Mouse (Mus musculus) forebrain, embryonic 11.5 days (tissue): ENCODE measurements at regions not wholly inside any gene's neighbourhood (a gene's known extent, or its start where the extent isn't known, plus 50 kb on each side); places are given as distances from the start of the nearest gene placed in this dataset.

Experiments
- ATAC-seq: fragments of 200-750 bp; cut with Nextera tagmentation; replicated peaks from 2 replicates; pipeline ENCODE4 v1.8.0; 2017; ENCODE audit warnings: moderate TSS enrichment; ENCODE audit not compliant: low FRiP score
- DNase-seq: peaks from one replicate; pipeline ENCODE4 v3.0.0-alpha.2; 2017; ENCODE audit warnings: low spot score
- H3K27ac ChIP-seq: fragments of 300-500 bp; sonication (generic); 2 replicates; pipeline ENCODE4 v1.5.1; 2014; ENCODE audit warnings: low read depth, low read length
- H3K27me3 ChIP-seq: fragments of 300-500 bp; sonication (generic); 2 replicates; pipeline ENCODE4 v1.6.1; 2014; ENCODE audit warnings: mild to moderate bottlenecking, low read length, mixed read lengths; ENCODE audit not compliant: control insufficient read depth, insufficient read depth
- H3K36me3 ChIP-seq: fragments of 300-500 bp; sonication (generic); 2 replicates; pipeline ENCODE4 v1.6.1; 2014; ENCODE audit warnings: mild to moderate bottlenecking, low read length, moderate library complexity, mixed read lengths; ENCODE audit not compliant: control insufficient read depth, insufficient read depth
- H3K4me1 ChIP-seq: fragments of 300-500 bp; sonication (generic); replicated peaks from 2 replicates; pipeline ENCODE4 v1.6.1; 2014; ENCODE audit warnings: low read length, mixed read lengths; ENCODE audit not compliant: control insufficient read depth, insufficient read depth
- H3K4me2 ChIP-seq: fragments of 300-500 bp; sonication (generic); 2 replicates; pipeline ENCODE4 v1.6.1; 2014; ENCODE audit warnings: low read depth, mild to moderate bottlenecking, low read length, moderate library complexity, mixed read lengths; ENCODE audit not compliant: severe bottlenecking
- H3K4me3 ChIP-seq: fragments of 300-500 bp; sonication (generic); 2 replicates; pipeline ENCODE4 v1.5.1; 2014; ENCODE audit warnings: low read depth, low read length
- H3K9ac ChIP-seq: fragments of 300-500 bp; sonication (generic); 2 replicates; pipeline ENCODE4 v1.6.1; 2014; ENCODE audit warnings: low read length
- H3K9me3 ChIP-seq: fragments of 300-500 bp; sonication (generic); 2 replicates; pipeline ENCODE4 v1.6.1; 2016; ENCODE audit warnings: low read length, mixed read lengths; ENCODE audit not compliant: control insufficient read depth
- WGBS: fragments of 180-500 bp; shearing (Covaris S2); extraction: QIAGEN DNeasy Blood & Tissue Kit; methylation state at CpG from one replicate; pipeline ENCODE4 v1.1.7; 2014; 5-methylcytosine and 5-hydroxymethylcytosine counted together

DNA sequence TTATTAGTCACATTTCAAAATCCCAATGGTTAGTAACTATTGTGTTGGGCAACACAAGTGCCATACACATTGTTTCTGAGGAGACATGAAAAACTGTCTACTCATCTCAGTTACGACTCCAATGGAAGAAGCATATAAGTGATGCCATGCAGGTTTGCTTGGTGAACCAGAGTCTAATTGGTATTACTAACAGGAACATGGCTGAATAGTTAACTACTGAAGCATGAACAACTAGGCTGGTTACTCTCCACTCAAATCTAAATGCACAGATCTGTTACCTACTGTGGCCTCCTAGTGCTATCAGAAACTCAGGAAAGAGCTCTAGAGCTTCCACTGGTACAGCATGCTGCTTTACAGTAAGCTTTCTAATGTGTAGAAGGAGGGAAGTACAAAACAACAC is 503.5 kb upstream of the Sox9 start:
- ATAC-seq: no peak
- DNase-seq: no peak
- Histone ChIP-seq H3K9me3 (no peaks in the 10 kb centered on the region), H3K27ac (no peak overlapping the region), H3K36me3 (no peaks in the 10 kb centered on the region), H3K4me2 (no peak overlapping the region), H3K4me3 (no peak overlapping the region), H3K27me3 (no peaks in the 10 kb centered on the region), H3K9ac (no peak overlapping the region), H3K4me1 (no peaks in the 10 kb centered on the region)
- WGBS: 64% methylated on average over 1 of the region's 1 CpGs

DNA sequence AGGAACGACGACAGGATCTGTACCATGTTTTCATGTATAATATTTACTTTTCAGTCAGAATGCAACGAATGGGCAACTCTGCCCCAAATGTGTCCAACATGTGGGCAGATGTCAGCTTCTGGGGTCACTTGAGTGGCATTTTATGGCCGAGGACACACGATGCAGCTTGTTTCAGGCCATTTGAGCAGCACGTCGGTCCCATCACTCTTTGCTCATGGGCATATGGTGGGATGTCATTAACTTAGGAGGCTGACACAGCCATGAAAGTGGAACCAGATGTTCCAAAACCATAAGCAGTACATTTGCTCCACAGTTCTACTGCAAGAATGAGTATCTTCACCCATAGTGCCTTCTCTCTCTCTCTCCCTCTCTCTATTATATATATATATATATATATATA is 499.1 kb upstream of the Sox9 start:
- ATAC-seq (no peak), DNase-seq (no peak)
- H3K27me3 ChIP-seq: no peaks in the 10 kb centered on the region
- H3K9ac ChIP-seq: no peak overlapping the region
- H3K4me2 ChIP-seq: no peak overlapping the region
- no peak overlapping the region for H3K4me3 ChIP-seq
- H3K36me3 ChIP-seq: no peaks in the 10 kb centered on the region
- WGBS: 92% methylated on average over 7 of the region's 7 CpGs
- no peaks in the 10 kb centered on the region for H3K4me1 ChIP-seq
- no peaks in the 10 kb centered on the region for H3K9me3 ChIP-seq
- no peak overlapping the region for H3K27ac ChIP-seq

DNA sequence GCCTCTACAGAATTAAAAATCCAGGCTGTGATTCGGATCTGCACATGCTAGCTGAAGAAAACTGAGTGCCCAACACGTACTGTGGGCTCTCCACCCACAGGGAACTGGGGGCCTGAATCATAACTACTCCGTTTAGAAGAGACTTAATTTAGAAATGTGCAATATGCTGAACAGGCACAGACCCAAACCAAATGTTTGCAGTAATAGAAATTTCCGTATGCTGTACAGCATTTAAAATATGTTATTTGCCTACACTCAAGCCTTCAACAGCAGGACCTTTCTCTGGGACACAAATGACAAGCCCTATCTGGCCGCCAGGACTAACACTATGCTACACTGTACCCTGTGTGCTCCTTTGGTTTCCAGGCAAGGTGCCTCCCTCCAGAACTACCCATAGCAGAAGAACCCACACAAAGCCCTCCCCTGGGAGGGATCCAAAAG is 483.1 kb upstream of the Sox9 start:
- H3K27ac ChIP-seq: no peak overlapping the region
- no peaks in the 10 kb centered on the region for H3K27me3 ChIP-seq
- no peak overlapping the region for H3K9ac ChIP-seq
- no peaks in the 10 kb centered on the region for H3K4me1 ChIP-seq
- H3K9me3 ChIP-seq: no peaks in the 10 kb centered on the region
- 89% methylated on average over 5 of the region's 5 CpGs for WGBS
- H3K4me3 ChIP-seq: no peak overlapping the region
- DNase-seq (no peak), ATAC-seq (no peak)
- H3K36me3 ChIP-seq: no peaks in the 10 kb centered on the region
- H3K4me2 ChIP-seq: no peak overlapping the region

GRCm38 (mm10) chr11:112303091-112303490 is 478.9 kb upstream of the Sox9 start:
- no peak overlapping the region for H3K4me3 ChIP-seq
- H3K4me1 ChIP-seq: no peaks in the 10 kb centered on the region
- H3K36me3 ChIP-seq: no peaks in the 10 kb centered on the region
- no peak overlapping the region for H3K9ac ChIP-seq
- 72% methylated on average over 2 of the region's 2 CpGs for WGBS
- no peak for ATAC-seq
- H3K27me3 ChIP-seq: no peaks in the 10 kb centered on the region
- H3K9me3 ChIP-seq: no peaks in the 10 kb centered on the region
- H3K27ac ChIP-seq: no peak overlapping the region
- DNase-seq: no peak
- no peak overlapping the region for H3K4me2 ChIP-seq

DNA sequence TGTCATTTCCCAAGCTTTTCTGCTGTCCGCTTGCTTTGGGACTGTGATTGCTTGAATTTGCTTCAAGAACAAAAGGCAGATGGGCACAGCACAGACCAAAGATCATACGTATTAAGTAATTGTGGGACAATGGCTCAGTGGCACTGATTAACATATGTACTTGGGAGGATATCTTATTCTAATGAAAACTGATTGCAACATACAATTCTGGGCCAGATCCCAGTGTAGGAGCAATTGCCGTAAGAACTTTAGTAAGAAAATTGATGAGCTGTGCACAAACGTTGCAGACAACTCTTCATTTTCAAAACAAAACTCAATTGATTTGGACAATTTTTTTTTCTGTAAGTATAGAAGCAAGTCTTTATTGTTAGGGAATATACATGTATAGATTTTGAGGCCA is 456.2 kb upstream of the Sox9 start:
- Histone ChIP-seq H3K27ac (no peak overlapping the region), H3K9ac (no peak overlapping the region), H3K27me3 (no peaks in the 10 kb centered on the region), H3K9me3 (no peaks in the 10 kb centered on the region), H3K4me1 (no peaks in the 10 kb centered on the region), H3K4me3 (no peak overlapping the region), H3K36me3 (no peaks in the 10 kb centered on the region), H3K4me2 (no peak overlapping the region)
- ATAC-seq (no peak), DNase-seq (no peak)
- 90% methylated on average over 4 of the region's 4 CpGs for WGBS

DNA sequence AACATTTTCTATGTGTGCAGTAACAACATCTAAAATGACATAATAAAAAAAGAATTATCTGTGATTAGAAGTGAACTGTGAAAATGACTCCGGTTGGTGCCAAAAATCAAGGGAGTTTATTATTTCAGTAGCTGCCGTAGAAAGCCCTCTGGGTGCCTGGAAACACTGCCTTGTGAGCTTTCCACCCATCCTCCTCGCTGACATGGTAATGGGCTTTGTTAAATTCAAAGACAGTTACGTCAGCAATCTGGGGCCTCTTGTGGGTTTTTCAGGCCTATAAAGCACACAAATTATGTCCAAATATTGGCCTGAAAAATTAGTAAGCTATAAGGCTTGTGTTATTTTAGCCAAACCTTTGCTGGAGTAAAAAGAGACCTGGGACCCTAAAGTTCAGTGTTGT is 454.4 kb upstream of the Sox9 start:
- ATAC-seq (no peak), DNase-seq (no peak)
- Histone ChIP-seq H3K27ac (no peak overlapping the region), H3K9me3 (no peaks in the 10 kb centered on the region), H3K27me3 (no peaks in the 10 kb centered on the region), H3K4me2 (no peak overlapping the region), H3K9ac (no peak overlapping the region), H3K4me1 (no peaks in the 10 kb centered on the region), H3K4me3 (no peak overlapping the region), H3K36me3 (no peaks in the 10 kb centered on the region)
- 70% methylated on average over 4 of the region's 4 CpGs for WGBS

DNA sequence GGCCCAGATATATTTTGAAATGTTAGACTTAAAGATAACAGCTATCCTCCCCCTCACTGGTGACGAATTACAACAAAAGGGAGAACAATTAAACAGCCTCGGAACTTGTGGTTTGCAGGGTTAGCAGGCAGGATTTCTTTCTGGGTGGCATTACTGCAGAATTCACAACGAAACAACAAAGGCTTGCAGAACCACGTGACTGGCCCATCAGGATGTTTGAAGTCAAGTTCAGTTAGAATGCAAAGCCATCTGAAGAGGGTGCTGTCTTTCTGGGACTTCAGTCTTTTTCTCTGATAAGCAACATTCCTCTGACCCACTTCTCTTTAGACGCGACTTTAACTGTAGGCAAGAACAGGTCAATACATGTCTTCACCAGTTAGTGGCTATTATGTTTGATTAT is 436.9 kb upstream of the Sox9 start:
- no peaks in the 10 kb centered on the region for H3K4me1 ChIP-seq
- no peaks in the 10 kb centered on the region for H3K36me3 ChIP-seq
- ATAC-seq (no peak), DNase-seq (no peak)
- H3K4me2 ChIP-seq: no peak overlapping the region
- H3K9me3 ChIP-seq: no peaks in the 10 kb centered on the region
- WGBS: 57% methylated on average over 6 of the region's 6 CpGs
- H3K4me3 ChIP-seq: no peak overlapping the region
- H3K9ac ChIP-seq: no peak overlapping the region
- H3K27me3 ChIP-seq: no peaks in the 10 kb centered on the region
- no peak overlapping the region for H3K27ac ChIP-seq

- Histone ChIP-seq H3K4me2 (no peak overlapping the region), H3K27me3 (no peaks in the 10 kb centered on the region), H3K36me3 (no peaks in the 10 kb centered on the region), H3K9ac (no peak overlapping the region), H3K4me3 (no peak overlapping the region), H3K4me1 (no peaks in the 10 kb centered on the region), H3K27ac (no peak overlapping the region), H3K9me3 (no peaks in the 10 kb centered on the region)
- DNase-seq: no peak
- WGBS: 29% methylated on average over 3 of the region's 3 CpGs
- no peak for ATAC-seq
Observed at GRCm38 (mm10) chr11:112345586-112345985, 436.4 kb upstream of the Sox9 start.

- H3K4me1 ChIP-seq: no peaks in the 10 kb centered on the region
- H3K4me2 ChIP-seq: no peak overlapping the region
- no peak overlapping the region for H3K4me3 ChIP-seq
- H3K36me3 ChIP-seq: no peaks in the 10 kb centered on the region
- no peak overlapping the region for H3K27ac ChIP-seq
- no peaks in the 10 kb centered on the region for H3K9me3 ChIP-seq
- H3K27me3 ChIP-seq: no peaks in the 10 kb centered on the region
- WGBS: 95% methylated on average over 3 of the region's 3 CpGs
- no peak for DNase-seq
- no peak for ATAC-seq
- no peak overlapping the region for H3K9ac ChIP-seq
Observed at GRCm38 (mm10) chr11:112346089-112346488, 435.9 kb upstream of the Sox9 start.
